Mouse (Mus musculus) embryonic facial prominence, embryonic 15.5 days (tissue): ENCODE measurements at regions not wholly inside any gene's neighbourhood (a gene's known extent, or its start where the extent isn't known, plus 50 kb on each side); places are given as distances from the start of the nearest gene placed in this dataset.

Experiments
- ATAC-seq: fragments of 200-750 bp; cut with Nextera tagmentation; 2 replicates; pipeline ENCODE4 v1.8.0; 2017; ENCODE audit warnings: low read depth, moderate TSS enrichment; ENCODE audit not compliant: insufficient number of reproducible peaks, low FRiP score, low TSS enrichment
- H3K27ac ChIP-seq: fragments of 300-500 bp; sonication (generic); replicated peaks from 2 replicates; pipeline ENCODE4 v1.5.1; 2015; ENCODE audit warnings: mild to moderate bottlenecking, inconsistent platforms
- H3K27me3 ChIP-seq: fragments of 300-500 bp; sonication (generic); 2 replicates; pipeline ENCODE4 v1.6.1; 2015; ENCODE audit warnings: inconsistent platforms
- H3K36me3 ChIP-seq: fragments of 300-500 bp; sonication (generic); 2 replicates; pipeline ENCODE4 v1.6.1; 2015; ENCODE audit warnings: mild to moderate bottlenecking, inconsistent platforms
- H3K4me1 ChIP-seq: fragments of 300-500 bp; sonication (generic); 2 replicates; pipeline ENCODE4 v1.6.1; 2015; ENCODE audit warnings: inconsistent platforms
- H3K4me2 ChIP-seq: fragments of 300-500 bp; sonication (generic); replicated peaks from 2 replicates; pipeline ENCODE4 v1.6.1; 2015; ENCODE audit warnings: mild to moderate bottlenecking, inconsistent platforms
- H3K4me3 ChIP-seq: fragments of 300-500 bp; sonication (generic); replicated peaks from 2 replicates; pipeline ENCODE4 v1.5.1; 2015; ENCODE audit warnings: mild to moderate bottlenecking, inconsistent platforms
- H3K9ac ChIP-seq: fragments of 300-500 bp; sonication (generic); 2 replicates; pipeline ENCODE4 v1.6.1; 2015; ENCODE audit warnings: inconsistent platforms
- H3K9me3 ChIP-seq: fragments of 300-500 bp; sonication (generic); replicated peaks from 2 replicates; pipeline ENCODE4 v1.6.1; 2016; ENCODE audit warnings: inconsistent platforms
- WGBS: fragments of 180-500 bp; shearing (Covaris S2); methylation state at CpG from one replicate; pipeline ENCODE4 v1.1.7; 2015; 5-methylcytosine and 5-hydroxymethylcytosine counted together

- Histone ChIP-seq H3K9ac (no peak overlapping the region), H3K4me1 (peaks cover 42% of the 10 kb centered on the region), H3K9me3 (no peaks in the 10 kb centered on the region), H3K27ac (no peak overlapping the region), H3K4me3 (no peak overlapping the region), H3K4me2 (no peak overlapping the region), H3K36me3 (no peaks in the 10 kb centered on the region), H3K27me3 (no peaks in the 10 kb centered on the region)
- ATAC-seq: peak; percentile 54; the same call in 1 of the 2 replicates
- 65% methylated on average over 17 of the region's 20 CpGs for WGBS
Measured at GRCm38 (mm10) chr13:97492958-97493735, 252.2 kb downstream of the Enc1 start.

- 0 out of 2 replicates have a peak overlapping the region, but pooled peaks have one; percentile 39 for H3K27ac ChIP-seq
- H3K27me3 ChIP-seq: no peaks in the 10 kb centered on the region
- H3K9ac ChIP-seq: no peak overlapping the region
- WGBS: 90% methylated on average over 19 of the region's 19 CpGs
- no peak for ATAC-seq
- no peak overlapping the region for H3K4me3 ChIP-seq
- H3K36me3 ChIP-seq: no peaks in the 10 kb centered on the region
- H3K9me3 ChIP-seq: no peaks in the 10 kb centered on the region
- peaks cover 52% of the 10 kb centered on the region for H3K4me1 ChIP-seq
- no peak overlapping the region for H3K4me2 ChIP-seq
Measured at GRCm38 (mm10) chr13:97491865-97492847, 251.3 kb downstream of the Enc1 start.

GRCm38 (mm10) chr13:97490131-97490530, 249.2 kb downstream of the Enc1 start:
- H3K4me2 ChIP-seq: no peak overlapping the region
- no peak overlapping the region; the same call in 1 of the 2 replicates for H3K27ac ChIP-seq
- WGBS: 52% methylated on average over 7 of the region's 7 CpGs
- peaks cover 55% of the 10 kb centered on the region for H3K4me1 ChIP-seq
- no peaks in the 10 kb centered on the region for H3K27me3 ChIP-seq
- no peaks in the 10 kb centered on the region for H3K36me3 ChIP-seq
- no peaks in the 10 kb centered on the region for H3K9me3 ChIP-seq
- no peak overlapping the region for H3K9ac ChIP-seq
- ATAC-seq: no peak
- H3K4me3 ChIP-seq: no peak overlapping the region

- 56% methylated on average over 4 of the region's 4 CpGs for WGBS
- no peak overlapping the region for H3K4me3 ChIP-seq
- H3K9ac ChIP-seq: no peak overlapping the region
- no peaks in the 10 kb centered on the region for H3K27me3 ChIP-seq
- H3K4me1 ChIP-seq: peaks cover 59% of the 10 kb centered on the region
- no peaks in the 10 kb centered on the region for H3K36me3 ChIP-seq
- H3K27ac ChIP-seq: no peak overlapping the region; the same call in 1 of the 2 replicates
- no peak for ATAC-seq
- no peaks in the 10 kb centered on the region for H3K9me3 ChIP-seq
- H3K4me2 ChIP-seq: no peak overlapping the region
Measured at GRCm38 (mm10) chr13:97489721-97490120, 248.8 kb downstream of the Enc1 start.

- no peak overlapping the region for H3K4me2 ChIP-seq
- 39% methylated on average over 5 of the region's 5 CpGs for WGBS
- no peaks in the 10 kb centered on the region for H3K9me3 ChIP-seq
- no peak overlapping the region for H3K4me3 ChIP-seq
- no peak for ATAC-seq
- H3K9ac ChIP-seq: no peak overlapping the region
- peaks cover 63% of the 10 kb centered on the region for H3K4me1 ChIP-seq
- H3K36me3 ChIP-seq: no peaks in the 10 kb centered on the region
- H3K27ac ChIP-seq: no peak overlapping the region
- H3K27me3 ChIP-seq: no peaks in the 10 kb centered on the region
Measured at GRCm38 (mm10) chr13:97489029-97489428, 248.1 kb downstream of the Enc1 start.

GRCm38 (mm10) chr13:97488518-97488917, 247.6 kb downstream of the Enc1 start:
- Histone ChIP-seq H3K27me3 (no peaks in the 10 kb centered on the region), H3K4me2 (no peak overlapping the region), H3K36me3 (no peaks in the 10 kb centered on the region), H3K27ac (no peak overlapping the region), H3K9me3 (no peaks in the 10 kb centered on the region), H3K9ac (no peak overlapping the region), H3K4me1 (peaks cover 66% of the 10 kb centered on the region), H3K4me3 (no peak overlapping the region)
- ATAC-seq: no peak
- WGBS: 31% methylated on average over 5 of the region's 5 CpGs

- 38% methylated on average over 9 of the region's 9 CpGs for WGBS
- H3K4me3 ChIP-seq: no peak overlapping the region
- H3K4me2 ChIP-seq: 0 out of 2 replicates have a peak overlapping the region, but pooled peaks have one; percentile 1
- H3K27me3 ChIP-seq: no peaks in the 10 kb centered on the region
- H3K36me3 ChIP-seq: no peaks in the 10 kb centered on the region
- peaks cover 60% of the 10 kb centered on the region for H3K4me1 ChIP-seq
- ATAC-seq: 0 out of 2 replicates have a peak, but pooled peaks have one; percentile 13
- no peaks in the 10 kb centered on the region for H3K9me3 ChIP-seq
- H3K9ac ChIP-seq: no peak overlapping the region
- no peak overlapping the region for H3K27ac ChIP-seq
Measured at GRCm38 (mm10) chr13:97487746-97488473, 247.0 kb downstream of the Enc1 start.

- Histone ChIP-seq H3K4me3 (no peak overlapping the region), H3K36me3 (no peaks in the 10 kb centered on the region), H3K4me1 (peaks cover 54% of the 10 kb centered on the region), H3K4me2 (no peak overlapping the region), H3K9ac (no peak overlapping the region), H3K9me3 (no peaks in the 10 kb centered on the region), H3K27me3 (no peaks in the 10 kb centered on the region), H3K27ac (no peak overlapping the region)
- WGBS: 91% methylated on average over 2 of the region's 2 CpGs
- no peak for ATAC-seq
Measured at GRCm38 (mm10) chr13:97486490-97486889, 245.6 kb downstream of the Enc1 start.

GRCm38 (mm10) chr13:97485886-97486285, 245.0 kb downstream of the Enc1 start:
- Histone ChIP-seq H3K4me2 (no peak overlapping the region), H3K36me3 (no peaks in the 10 kb centered on the region), H3K9ac (no peak overlapping the region), H3K9me3 (no peaks in the 10 kb centered on the region), H3K27ac (no peak overlapping the region), H3K4me3 (no peak overlapping the region), H3K4me1 (peaks cover 48% of the 10 kb centered on the region), H3K27me3 (no peaks in the 10 kb centered on the region)
- ATAC-seq: no peak
- WGBS: 64% methylated on average over 5 of the region's 5 CpGs

- WGBS: 53% methylated on average over 20 of the region's 20 CpGs
- Histone ChIP-seq H3K27ac (no peak overlapping the region), H3K9me3 (no peaks in the 10 kb centered on the region), H3K27me3 (no peaks in the 10 kb centered on the region), H3K4me3 (no peak overlapping the region), H3K36me3 (no peaks in the 10 kb centered on the region), H3K4me1 (peaks cover 43% of the 10 kb centered on the region), H3K9ac (no peak overlapping the region), H3K4me2 (no peak overlapping the region)
- ATAC-seq: no peak
Measured at GRCm38 (mm10) chr13:97484808-97485545, 244.1 kb downstream of the Enc1 start.
